Mouse (Mus musculus): ENCODE data around the gene Olfr1371. TPM values are rescaled to one million over a fixed set of nuclear protein-coding genes. Genes with fewer than 3 reads are reported as not detected.
"Not testable (repeated sequence)": the region's sequence is repeated elsewhere in the genome, so short reads cannot be mapped to it uniquely, and the experiment has no call there.

The Olfr1371 gene
- polyA plus RNA-seq, 1 experiment: not detected

- Histone ChIP-seq H3K27ac (ENCODE audit: insufficient read depth, low read depth, low read length) (no peak overlapping the region), H3K4me1 (ENCODE audit: control insufficient read depth, insufficient read depth, low read length) (peaks cover 7% of the 10 kb centered on the region), H3K4me3 (ENCODE audit: insufficient read depth, low read depth, low read length) (peak overlapping the region; percentile 34; the same call in 1 of the 2 replicates)
- WGBS: 18% methylated on average over 12 of the region's 12 CpGs
- TF ChIP-seq CTCF (IDR thresholded peaks at IDR 0.05; ENCODE audit: insufficient read depth, low read depth, low read length) (no peak), POLR2A (IDR thresholded peaks at IDR 0.05; ENCODE audit: insufficient read depth, low read depth, low read length) (no peak)
Observed at GRCm38 (mm10) chr11:52168461-52168860, 45.3 kb downstream of the Olfr1371 start.

- not testable (repeated sequence) for H3K27ac ChIP-seq (ENCODE audit: insufficient read depth, low read depth, low read length); H3K4me1 ChIP-seq (ENCODE audit: control insufficient read depth, insufficient read depth, low read length)
- 4% methylated on average over 40 of the region's 42 CpGs for WGBS
- H3K4me3 ChIP-seq (ENCODE audit: insufficient read depth, low read depth, low read length): peak overlapping the region; percentile 34
Observed at GRCm38 (mm10) chr11:52167901-52168302, 45.9 kb downstream of the Olfr1371 start.

- no peak overlapping the region for H3K27ac ChIP-seq (ENCODE audit: insufficient read depth, low read depth, low read length)
- H3K4me1 ChIP-seq (ENCODE audit: control insufficient read depth, insufficient read depth, low read length): peaks cover 7% of the 10 kb centered on the region
- no peak overlapping the region for H3K4me3 ChIP-seq (ENCODE audit: insufficient read depth, low read depth, low read length)
- 1% methylated on average over 21 of the region's 21 CpGs for WGBS
- TF ChIP-seq POLR2A (IDR thresholded peaks at IDR 0.05; ENCODE audit: insufficient read depth, low read depth, low read length) (no peak), CTCF (IDR thresholded peaks at IDR 0.05; ENCODE audit: insufficient read depth, low read depth, low read length) (no peak)
Observed at GRCm38 (mm10) chr11:52167126-52167525, 46.7 kb downstream of the Olfr1371 start.

GRCm38 (mm10) chr11:52163926-52164325 is 49.9 kb downstream of the Olfr1371 start:
- Histone ChIP-seq H3K27ac (ENCODE audit: insufficient read depth, low read depth, low read length) (no peak overlapping the region), H3K4me3 (ENCODE audit: insufficient read depth, low read depth, low read length) (no peak overlapping the region), H3K4me1 (ENCODE audit: control insufficient read depth, insufficient read depth, low read length) (peaks cover 7% of the 10 kb centered on the region)
- TF ChIP-seq POLR2A (IDR thresholded peaks at IDR 0.05; ENCODE audit: insufficient read depth, low read depth, low read length): no peak
- no peak for TF ChIP-seq CTCF (IDR thresholded peaks at IDR 0.05; ENCODE audit: insufficient read depth, low read depth, low read length)
- 43% methylated on average over 10 of the region's 10 CpGs for WGBS

Other genes with a start within 250 kb of the Olfr1371 start
- not detected in 2 replicates for gene Cdkn2aipnl, start 246.3 kb downstream of the Olfr1371 start, polyA plus RNA-seq (2012; ENCODE audit: insufficient read depth, insufficient read length, low replicate concordance, missing spikeins)
- 345 TPM in 1 of 2 replicates, not detected in the other for gene Ube2b, start 213.2 kb downstream of the Olfr1371 start, polyA plus RNA-seq (2012; ENCODE audit: insufficient read depth, insufficient read length, low replicate concordance, missing spikeins)
- not detected in 2 replicates for gene Cdkl3, start 209.8 kb downstream of the Olfr1371 start, polyA plus RNA-seq (2012; ENCODE audit: insufficient read depth, insufficient read length, low replicate concordance, missing spikeins)
- gene Ppp2ca, start 115.3 kb downstream of the Olfr1371 start, polyA plus RNA-seq (2012; ENCODE audit: insufficient read depth, insufficient read length, low replicate concordance, missing spikeins): 56.9 and 143 TPM in 2 replicates
- gene Olfr1373, start 68.5 kb downstream of the Olfr1371 start, polyA plus RNA-seq (2012; ENCODE audit: insufficient read depth, insufficient read length, low replicate concordance, missing spikeins): not detected in 2 replicates
- 531 TPM in 1 of 2 replicates, not detected in the other for gene Skp1a, start 18.0 kb upstream of the Olfr1371 start, polyA plus RNA-seq (2012; ENCODE audit: insufficient read depth, insufficient read length, low replicate concordance, missing spikeins)
- 377 and 809 TPM in 2 replicates for gene Tcf7, start 69.0 kb upstream of the Olfr1371 start, polyA plus RNA-seq (2012; ENCODE audit: insufficient read depth, insufficient read length, low replicate concordance, missing spikeins)
- gene Vdac1, start 146.9 kb upstream of the Olfr1371 start, polyA plus RNA-seq (2012; ENCODE audit: insufficient read depth, insufficient read length, low replicate concordance, missing spikeins): 374 TPM in 1 of 2 replicates, not detected in the other
- gene 9530068E07Rik, start 182.4 kb upstream of the Olfr1371 start, polyA plus RNA-seq (2012; ENCODE audit: insufficient read depth, insufficient read length, low replicate concordance, missing spikeins): not detected in 2 replicates